Mouse (Mus musculus) midbrain, embryonic 16.5 days (tissue): ENCODE data around the gene Whrn. TPM values are rescaled to one million over a fixed set of nuclear protein-coding genes. Genes with fewer than 3 reads are reported as not detected.
A peak's percentile ranks its signal among the peaks of the same experiment; 100 is the strongest.

Experiments used
- ATAC-seq: fragments of 200-750 bp; cut with Nextera tagmentation; 2 replicates; pipeline ENCODE4 v1.8.0; 2017; ENCODE audit warnings: moderate TSS enrichment
- H3K27ac ChIP-seq: fragments of 300-500 bp; sonication (generic); 2 replicates; pipeline ENCODE4 v1.5.1; 2014; ENCODE audit warnings: mild to moderate bottlenecking, low read length, mixed read lengths
- H3K27me3 ChIP-seq: fragments of 300-500 bp; sonication (generic); 2 replicates; pipeline ENCODE4 v1.6.1; 2014; ENCODE audit warnings: low read depth, low read length, mixed read lengths; ENCODE audit not compliant: control insufficient read depth, insufficient read depth
- H3K36me3 ChIP-seq: fragments of 300-500 bp; sonication (generic); 2 replicates; pipeline ENCODE4 v1.6.1; 2014; ENCODE audit warnings: mild to moderate bottlenecking, low read length, moderate library complexity, mixed read lengths; ENCODE audit not compliant: control insufficient read depth, insufficient read depth
- H3K4me1 ChIP-seq: fragments of 300-500 bp; sonication (generic); 2 replicates; pipeline ENCODE4 v1.6.1; 2014; ENCODE audit warnings: mild to moderate bottlenecking, low read length, mixed read lengths; ENCODE audit not compliant: control insufficient read depth, insufficient read depth
- H3K4me2 ChIP-seq: fragments of 300-500 bp; sonication (generic); 2 replicates; pipeline ENCODE4 v1.6.1; 2014; ENCODE audit warnings: mild to moderate bottlenecking, low read length, mixed read lengths
- H3K4me3 ChIP-seq: fragments of 300-500 bp; sonication (generic); 2 replicates; pipeline ENCODE4 v1.5.1; 2014; ENCODE audit warnings: low read depth, mild to moderate bottlenecking, low read length, moderate library complexity, mixed read lengths
- H3K9ac ChIP-seq: fragments of 300-500 bp; sonication (generic); 2 replicates; pipeline ENCODE4 v1.6.1; 2014; ENCODE audit warnings: low read depth, low read length, mixed read lengths
- H3K9me3 ChIP-seq: fragments of 300-500 bp; sonication (generic); replicated peaks from 2 replicates; pipeline ENCODE4 v1.6.1; 2014; ENCODE audit warnings: mild to moderate bottlenecking, low read length, mixed read lengths; ENCODE audit not compliant: control insufficient read depth, poor library complexity, severe bottlenecking
- WGBS: fragments of 180-500 bp; shearing (Covaris S2); extraction: QIAGEN DNeasy Blood & Tissue Kit; methylation state at CpG from one replicate; pipeline ENCODE4 v1.1.7; 2014; 5-methylcytosine and 5-hydroxymethylcytosine counted together
- polyA plus RNA-seq: library from polyadenylated mRNA; unstranded; fragments of >200 nt; fragmentation: Nextera tagmentation; extraction: Ambion mirVana; gene quantifications from 2 replicates; pipeline ENCODE4 v1.2.1, GENCODE M21; 2015

Gene Whrn
- polyA plus RNA-seq, 1 experiment from 2014 or later, result 4.9 TPM

GRCm38 (mm10) chr4:63426308-63426707 lies 69.5 kb downstream of the Whrn start:
- ATAC-seq, result no peak
- Histone ChIP-seq H3K4me1 (no peaks in the 10 kb centered on the region), H3K27ac (no peak overlapping the region), H3K4me3 (no peak overlapping the region), H3K9me3 (no peaks in the 10 kb centered on the region), H3K36me3 (no peaks in the 10 kb centered on the region), H3K4me2 (no peak overlapping the region), H3K9ac (no peak overlapping the region), H3K27me3 (no peaks in the 10 kb centered on the region)
- WGBS, result 77% methylated on average over 8 of the region's 8 CpGs

DNA sequence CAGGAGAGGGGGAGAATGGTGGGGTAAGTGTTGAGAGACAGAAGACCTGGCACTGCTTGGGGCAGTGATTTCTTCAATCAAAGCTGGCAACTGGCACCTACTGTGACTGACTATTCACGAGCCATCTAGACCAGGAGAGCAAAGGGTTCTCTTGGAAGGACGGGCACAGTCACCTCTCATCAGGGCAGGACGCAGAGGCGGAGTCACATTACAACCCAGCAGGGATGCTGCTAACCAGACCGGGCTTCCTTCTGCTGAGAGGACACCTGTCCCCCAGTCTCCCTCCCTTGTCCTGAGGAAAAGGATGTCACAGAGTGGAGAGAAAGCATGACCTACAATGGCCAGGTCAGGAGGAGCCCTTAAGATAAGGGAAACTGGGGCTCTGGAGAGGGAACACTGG lies 72.0 kb downstream of the Whrn start:
- Histone ChIP-seq H3K9ac (no peak overlapping the region), H3K4me2 (no peak overlapping the region), H3K27me3 (no peaks in the 10 kb centered on the region), H3K27ac (no peak overlapping the region), H3K4me3 (no peak overlapping the region), H3K4me1 (no peaks in the 10 kb centered on the region), H3K36me3 (no peaks in the 10 kb centered on the region), H3K9me3 (no peaks in the 10 kb centered on the region)
- 40% methylated on average over 5 of the region's 5 CpGs for WGBS
- ATAC-seq, result no peak

- Histone ChIP-seq H3K4me1 (no peaks in the 10 kb centered on the region), H3K9me3 (no peaks in the 10 kb centered on the region), H3K27ac (no peak overlapping the region), H3K27me3 (no peaks in the 10 kb centered on the region), H3K4me3 (no peak overlapping the region), H3K4me2 (no peak overlapping the region), H3K9ac (no peak overlapping the region), H3K36me3 (no peaks in the 10 kb centered on the region)
- 56% methylated on average over 1 of the region's 1 CpGs for WGBS
- ATAC-seq, result no peak
Measured at GRCm38 (mm10) chr4:63423231-63423630, 72.6 kb downstream of the Whrn start.

DNA sequence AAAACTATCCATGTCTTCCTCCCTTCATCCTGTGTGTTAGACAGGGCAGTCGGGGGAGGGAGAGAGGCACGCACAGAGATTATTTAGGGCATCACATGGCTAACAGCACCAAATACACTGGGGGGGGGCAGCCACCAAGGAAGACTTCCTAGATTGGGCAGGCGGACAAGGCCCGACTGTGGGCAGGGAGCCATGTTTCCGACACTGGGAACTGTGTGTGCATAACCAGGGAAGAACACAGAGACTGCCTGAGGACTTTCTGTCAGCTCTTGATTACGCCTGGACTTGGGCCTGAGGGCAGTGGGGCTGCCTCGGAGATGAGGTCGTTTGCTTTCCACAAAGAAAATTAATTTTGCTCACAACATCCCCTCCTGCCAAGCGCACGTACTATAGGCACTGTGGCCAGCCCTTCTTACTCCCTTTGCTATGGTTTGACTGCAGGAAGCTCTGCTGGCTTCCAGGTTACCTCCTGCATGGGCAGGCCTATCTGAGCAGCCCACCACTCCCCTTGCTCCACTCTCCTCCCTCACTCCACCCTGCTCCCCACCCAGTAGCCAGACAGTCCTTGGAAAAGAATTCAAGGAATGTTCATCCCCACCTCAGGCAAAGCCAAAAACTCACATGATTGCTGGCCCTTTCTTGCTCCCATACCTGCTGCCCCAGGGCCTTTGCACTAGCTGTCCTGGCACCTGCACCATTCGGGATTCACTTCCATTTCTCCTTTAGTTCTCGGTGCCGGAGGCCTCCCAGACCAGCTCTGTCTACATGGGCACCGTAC lies 75.5 kb downstream of the Whrn start:
- H3K27ac ChIP-seq, result no peak overlapping the region
- no peaks in the 10 kb centered on the region for H3K9me3 ChIP-seq
- 68% methylated on average over 14 of the region's 14 CpGs for WGBS
- no peaks in the 10 kb centered on the region for H3K27me3 ChIP-seq
- H3K4me1 ChIP-seq, result peaks cover 4% of the 10 kb centered on the region; the same call in 1 of the 2 replicates
- H3K4me3 ChIP-seq, result no peak overlapping the region
- no peak for ATAC-seq
- no peak overlapping the region for H3K4me2 ChIP-seq
- no peak overlapping the region for H3K9ac ChIP-seq
- no peaks in the 10 kb centered on the region for H3K36me3 ChIP-seq

GRCm38 (mm10) chr4:63418270-63418669 lies 77.5 kb downstream of the Whrn start:
- Histone ChIP-seq H3K9me3 (no peaks in the 10 kb centered on the region), H3K27me3 (no peaks in the 10 kb centered on the region), H3K4me1 (peaks cover 4% of the 10 kb centered on the region; the same call in 1 of the 2 replicates), H3K4me3 (no peak overlapping the region), H3K4me2 (no peak overlapping the region), H3K9ac (no peak overlapping the region), H3K36me3 (no peaks in the 10 kb centered on the region), H3K27ac (no peak overlapping the region)
- 75% methylated on average over 11 of the region's 11 CpGs for WGBS
- ATAC-seq, result no peak

DNA sequence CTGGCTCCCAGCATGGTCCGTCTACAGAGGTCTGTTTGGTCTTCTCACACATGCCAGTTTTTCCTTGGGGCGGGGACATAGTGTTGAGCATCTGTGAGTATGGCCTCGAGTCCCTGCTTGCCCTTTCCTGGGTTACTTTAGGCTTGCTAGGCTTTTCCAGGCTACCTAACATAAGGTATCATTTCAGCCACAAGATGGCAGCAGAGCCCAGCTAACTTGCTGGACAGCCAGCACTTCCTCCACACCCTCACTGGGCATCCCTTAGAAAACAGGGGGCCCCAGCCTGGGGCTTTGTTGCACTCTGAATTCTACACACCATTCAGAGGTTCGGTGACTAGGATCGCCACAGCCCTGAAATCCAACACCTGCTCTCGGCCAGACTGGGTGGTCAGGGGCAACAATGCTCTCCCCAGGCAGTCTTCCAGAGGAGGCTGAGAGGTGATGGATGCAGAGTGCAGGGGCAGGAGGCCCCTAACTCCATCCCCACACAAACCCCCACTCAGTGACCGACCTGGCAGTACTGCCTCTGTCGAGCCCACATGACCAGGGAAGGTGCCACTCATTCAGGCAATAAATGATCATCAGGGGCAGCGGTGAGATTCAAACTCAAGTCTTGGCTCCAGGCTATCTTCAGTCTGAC lies 78.4 kb downstream of the Whrn start:
- WGBS, result 18% methylated on average over 9 of the region's 9 CpGs
- Histone ChIP-seq H3K36me3 (no peaks in the 10 kb centered on the region), H3K27me3 (no peaks in the 10 kb centered on the region), H3K4me2 (no peak overlapping the region), H3K9ac (peak overlapping the region; percentile 33; the same call in 1 of the 2 replicates), H3K27ac (no peak overlapping the region), H3K9me3 (no peaks in the 10 kb centered on the region), H3K4me3 (no peak overlapping the region), H3K4me1 (peaks cover 4% of the 10 kb centered on the region; the same call in 1 of the 2 replicates)
- ATAC-seq, result peak; percentile 77

DNA sequence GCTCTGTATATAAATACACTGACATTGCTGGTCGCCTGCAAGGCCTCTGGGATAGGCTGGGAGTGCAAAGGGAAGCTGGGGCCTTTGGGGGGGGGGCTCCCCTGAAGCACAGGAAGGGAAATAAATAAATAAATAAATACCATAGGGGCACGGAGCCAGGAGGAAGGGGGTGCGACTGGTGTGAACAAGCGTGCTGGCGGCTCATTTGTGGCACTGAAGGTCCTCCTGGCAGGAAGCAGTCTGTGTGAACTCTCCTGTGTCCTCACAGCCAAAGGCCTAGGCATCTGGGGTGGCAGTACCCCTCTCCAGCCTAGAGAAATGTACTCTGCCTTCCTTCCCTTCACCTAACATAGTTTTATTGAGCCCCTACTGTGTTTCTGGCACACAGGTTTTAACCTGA lies 80.8 kb downstream of the Whrn start:
- no peaks in the 10 kb centered on the region for H3K36me3 ChIP-seq
- 78% methylated on average over 5 of the region's 5 CpGs for WGBS
- H3K9me3 ChIP-seq, result no peaks in the 10 kb centered on the region
- ATAC-seq, result no peak
- no peak overlapping the region for H3K9ac ChIP-seq
- H3K27ac ChIP-seq, result no peak overlapping the region
- no peak overlapping the region for H3K4me3 ChIP-seq
- H3K4me2 ChIP-seq, result no peak overlapping the region
- no peaks in the 10 kb centered on the region for H3K27me3 ChIP-seq
- peaks cover 5% of the 10 kb centered on the region; the same call in 1 of the 2 replicates for H3K4me1 ChIP-seq

- Histone ChIP-seq H3K27ac (no peak overlapping the region), H3K9ac (no peak overlapping the region), H3K36me3 (no peaks in the 10 kb centered on the region), H3K4me3 (no peak overlapping the region; the same call in 1 of the 2 replicates), H3K27me3 (no peaks in the 10 kb centered on the region), H3K9me3 (no peaks in the 10 kb centered on the region), H3K4me2 (peak overlapping the region; percentile 100), H3K4me1 (peaks cover 18% of the 10 kb centered on the region)
- no peak for ATAC-seq
- 63% methylated on average over 5 of the region's 5 CpGs for WGBS
Measured at GRCm38 (mm10) chr4:63411222-63411621, 84.6 kb downstream of the Whrn start.

- H3K4me1 ChIP-seq, result peaks cover 18% of the 10 kb centered on the region
- under 1% methylated on average over 19 of the region's 19 CpGs for WGBS
- H3K27ac ChIP-seq, result peak overlapping the region; percentile 49; the same call in 1 of the 2 replicates
Measured at GRCm38 (mm10) chr4:63410583-63410934, 85.2 kb downstream of the Whrn start.

More at GRCm38 (mm10) chr4:63410583-63410934, 85.2 kb downstream of the Whrn start:
- Histone ChIP-seq H3K4me2 (peak overlapping the region; percentile 100), H3K9me3 (no peaks in the 10 kb centered on the region), H3K9ac (peak overlapping the region; percentile 73), H3K4me3 (peak overlapping the region; percentile 59), H3K36me3 (no peaks in the 10 kb centered on the region), H3K27me3 (no peaks in the 10 kb centered on the region)
- peak; percentile 93 for ATAC-seq
